Comparison of ENCODE assay signal across 9 mouse cellular contexts in genomic region chr3:122467977-122468376, GRCm38 (mm10).
A peak's percentile ranks its signal among the peaks of the same experiment; 100 is the strongest.
DNase-seq lines count a peak whose midpoint lies in the region; ATAC-seq and TF ChIP-seq lines count a peak whose summit lies in the region.
"Had no signal": no experiment of that assay in that cellular context is flagged by ENCODE, and none has a peak within 500 bp of the region (broad histone marks: within the 10 kb centered on the region; RNA-seq: fewer than 3 reads in every experiment).

No protein-coding gene starts in this region.

- no peaks in the 10 kb centered on the region for H3K27me3 ChIP-seq in lung, embryonic 14.5 days (ENCODE audit: insufficient read depth, low read length)
- H3K27me3 ChIP-seq in MEL (ENCODE audit: control insufficient read depth in 1 of 2, insufficient read depth in 2 of 2, low read length in 2 of 2) = no peaks in the 10 kb centered on the region; a peak in 1 of 4 replicates
- H3K27me3 ChIP-seq in kidney, embryonic 15.5 days = no peaks in the 10 kb centered on the region

- TF ChIP-seq RAD21 in MEL (IDR thresholded peaks at IDR 0.05; ENCODE audit: low read depth, low read length) = peak; percentile 12

- H3K4me3 ChIP-seq in lung, embryonic 14.5 days (ENCODE audit: low read depth, low read length) = no peak overlapping the region
- H3K4me3 ChIP-seq in MEL (ENCODE audit: control insufficient read depth in 1 of 2, insufficient read depth in 1 of 2, low read depth in 2 of 2, low read length in 2 of 2) = no peak overlapping the region
- H3K4me3 ChIP-seq in kidney, embryonic 15.5 days (replicated peaks) = no peak overlapping the region
- H3K4me3 ChIP-seq: embryonic facial prominence, embryonic 12.5 days; limb, embryonic 10.5 days had no signal

- ATAC-seq in lung, embryonic 14.5 days (ENCODE audit: insufficient read depth) = no peak
- no peak for ATAC-seq in kidney, embryonic 15.5 days (replicated peaks; ENCODE audit: low FRiP score)

- no peaks in the 10 kb centered on the region for H3K4me1 ChIP-seq in lung, embryonic 14.5 days (ENCODE audit: insufficient read depth)
- H3K4me1 ChIP-seq in MEL (ENCODE audit: control insufficient read depth in 1 of 2, insufficient read depth in 2 of 2, low read length in 2 of 2) = no peaks in the 10 kb centered on the region
- H3K4me1 ChIP-seq in kidney, embryonic 15.5 days = peaks cover 22% of the 10 kb centered on the region

- H3K36me3 ChIP-seq in lung, embryonic 14.5 days (ENCODE audit: insufficient read depth) = no peaks in the 10 kb centered on the region
- H3K36me3 ChIP-seq in MEL (ENCODE audit: control insufficient read depth in 1 of 2, insufficient read depth in 2 of 2, low read length in 2 of 2) = no peaks in the 10 kb centered on the region
- H3K36me3 ChIP-seq in kidney, embryonic 15.5 days = no peaks in the 10 kb centered on the region
- H3K36me3 ChIP-seq: embryonic facial prominence, embryonic 12.5 days; limb, embryonic 10.5 days had no signal

- H3K79me2 ChIP-seq in MEL (ENCODE audit: control insufficient read depth, insufficient read depth, low read length, poor library complexity) = no peaks in the 10 kb centered on the region

- H3K27ac ChIP-seq in lung, embryonic 14.5 days (ENCODE audit: low read depth) = peak overlapping the region; percentile 14; the same call in 1 of the 2 replicates
- H3K27ac ChIP-seq in MEL (ENCODE audit: control insufficient read depth, low read depth, low read length) = no peak overlapping the region
- no peak overlapping the region for H3K27ac ChIP-seq in kidney, embryonic 15.5 days
- H3K27ac ChIP-seq: embryonic facial prominence, embryonic 12.5 days; limb, embryonic 10.5 days had no signal

- WGBS in lung, embryonic 14.5 days = 43% methylated on average over 2 of the region's 2 CpGs
- 66% methylated on average over 2 of the region's 2 CpGs for WGBS in kidney, embryonic 15.5 days

- no peak overlapping the region for H3K4me2 ChIP-seq in lung, embryonic 14.5 days
- no peak overlapping the region for H3K4me2 ChIP-seq in kidney, embryonic 15.5 days
- H3K4me2 ChIP-seq: embryonic facial prominence, embryonic 12.5 days had no signal

- TF ChIP-seq CTCF in lung, embryonic 14.5 days (IDR thresholded peaks at IDR 0.05; ENCODE audit: low read depth) = peak; percentile 65
- peak; percentile 41 to 53 (median 42); a peak in 5 of 6 replicates for TF ChIP-seq CTCF in MEL (IDR thresholded peaks at IDR 0.05 in 2 of 3, conservative IDR thresholded peaks at IDR 0.05 in 1 of 3; ENCODE audit: control insufficient read depth in 1 of 3, insufficient read depth in 1 of 3, low read depth in 2 of 3, low read length in 3 of 3, poor library complexity in 1 of 3, severe bottlenecking in 1 of 3)

- H3K9ac ChIP-seq in lung, embryonic 14.5 days = no peak overlapping the region
- no peak overlapping the region for H3K9ac ChIP-seq in MEL (ENCODE audit: control insufficient read depth, low read depth, low read length, poor library complexity, severe bottlenecking)
- H3K9ac ChIP-seq in kidney, embryonic 15.5 days = no peak overlapping the region
- H3K9ac ChIP-seq: embryonic facial prominence, embryonic 12.5 days had no signal

- no peak for TF ChIP-seq EP300 in MEL (IDR thresholded peaks at IDR 0.05; ENCODE audit: low read depth in 1 of 2, low read length in 2 of 2)

- TF ChIP-seq POLR2A in MEL (IDR thresholded peaks at IDR 0.05; ENCODE audit: control insufficient read depth in 1 of 2, insufficient read depth in 1 of 2, low read depth in 1 of 2, low read length in 2 of 2, poor library complexity in 1 of 2) = no peak

- no peaks in the 10 kb centered on the region for H3K9me3 ChIP-seq in lung, embryonic 14.5 days (ENCODE audit: low read depth, low read length)
- H3K9me3 ChIP-seq in MEL (replicated peaks; ENCODE audit: insufficient read depth, low read length) = no peaks in the 10 kb centered on the region
- H3K9me3 ChIP-seq in kidney, embryonic 15.5 days (replicated peaks) = no peaks in the 10 kb centered on the region
- H3K9me3 ChIP-seq: embryonic facial prominence, embryonic 12.5 days; limb, embryonic 10.5 days had no signal

- peak; percentile 68 for DNase-seq in lung, embryonic 14.5 days
- no peak for DNase-seq in lung, adult 18-20 months
- peak; percentile 46 for DNase-seq in MEL (ENCODE audit: low read depth, low spot score)
- peak; percentile 43 for DNase-seq in c-Kit-positive CD71-negative TER-119-negative erythroid progenitor cells, embryonic 14.5 days (ENCODE audit: low read depth)
- peak; percentile 72 for DNase-seq in retina, embryonic 14.5 days (ENCODE audit: low spot score)
- no peak for DNase-seq in right cerebral cortex, adult 18-20 months

TF ChIP-seq in MEL, 35 proteins besides CTCF, POLR2A, EP300 and RAD21:
- TF ChIP-seq SMC3 (IDR thresholded peaks at IDR 0.05; ENCODE audit: low read depth, low read length) = peak; percentile 50
- TF ChIP-seq NELFE (IDR thresholded peaks at IDR 0.05; ENCODE audit: low read depth, low read length) = no peak

Comparison
In these comparisons a context has a peak if more than half of its experiments do, and no peak if none do; other contexts are left out.
1. DNase-seq: peak in lung, embryonic 14.5 days (single experiment), MEL (single experiment), c-Kit-positive CD71-negative TER-119-negative erythroid progenitor cells, embryonic 14.5 days (single experiment) and retina, embryonic 14.5 days (single experiment); none in lung, adult 18-20 months (0 of 2) and right cerebral cortex, adult 18-20 months (single experiment).